Mouse (Mus musculus) midbrain, embryonic 11.5 days (tissue): ENCODE data around the gene Slc25a13. TPM values are rescaled to one million over a fixed set of nuclear protein-coding genes. Genes with fewer than 3 reads are reported as not detected.
A peak's percentile ranks its signal among the peaks of the same experiment; 100 is the strongest.
"Not testable (repeated sequence)": the region's sequence is repeated elsewhere in the genome, so short reads cannot be mapped to it uniquely, and the experiment has no call there.

Experiments used
- ATAC-seq: fragments of 200-750 bp; cut with Nextera tagmentation; 2 replicates; pipeline ENCODE4 v1.8.0; 2017; ENCODE audit warnings: moderate TSS enrichment, moderate library complexity; ENCODE audit not compliant: low FRiP score
- DNase-seq: peaks from one replicate; pipeline ENCODE4 v3.0.0; 2015; ENCODE audit warnings: low spot score; ENCODE audit errors: missing footprints
- H3K27ac ChIP-seq: fragments of 300-500 bp; sonication (generic); 2 replicates; pipeline ENCODE4 v1.5.1; 2014; ENCODE audit warnings: low read depth, low read length
- H3K27me3 ChIP-seq: fragments of 300-500 bp; sonication (generic); 2 replicates; pipeline ENCODE4 v1.6.1; 2014; ENCODE audit warnings: mild to moderate bottlenecking, low read length, moderate library complexity, mixed read lengths; ENCODE audit not compliant: control insufficient read depth, insufficient read depth
- H3K36me3 ChIP-seq: fragments of 300-500 bp; sonication (generic); 2 replicates; pipeline ENCODE4 v1.6.1; 2014; ENCODE audit warnings: mild to moderate bottlenecking, low read length, moderate library complexity, mixed read lengths; ENCODE audit not compliant: control insufficient read depth, insufficient read depth
- H3K4me1 ChIP-seq: fragments of 300-500 bp; sonication (generic); 2 replicates; pipeline ENCODE4 v1.6.1; 2014; ENCODE audit warnings: low read length; ENCODE audit not compliant: control insufficient read depth, insufficient read depth
- H3K4me2 ChIP-seq: fragments of 300-500 bp; sonication (generic); 2 replicates; pipeline ENCODE4 v1.6.1; 2014; ENCODE audit warnings: mild to moderate bottlenecking, moderate library complexity
- H3K4me3 ChIP-seq: fragments of 300-500 bp; sonication (generic); 2 replicates; pipeline ENCODE4 v1.5.1; 2014; ENCODE audit warnings: low read depth, low read length
- H3K9ac ChIP-seq: fragments of 300-500 bp; sonication (generic); 2 replicates; pipeline ENCODE4 v1.6.1; 2014; ENCODE audit warnings: low read length
- H3K9me3 ChIP-seq: fragments of 300-500 bp; sonication (generic); 2 replicates; pipeline ENCODE4 v1.6.1; 2016; ENCODE audit warnings: low read length; ENCODE audit not compliant: control insufficient read depth
- WGBS: fragments of 180-500 bp; shearing (Covaris S2); extraction: QIAGEN DNeasy Blood & Tissue Kit; methylation state at CpG from one replicate; pipeline ENCODE4 v1.1.7; 2014; 5-methylcytosine and 5-hydroxymethylcytosine counted together
- polyA plus RNA-seq: library from polyadenylated mRNA; unstranded; fragments of >200 nt; fragmentation: Nextera tagmentation; extraction: Ambion mirVana; gene quantifications from 2 replicates; pipeline ENCODE4 v1.2.1, GENCODE M21; 2014

The Slc25a13 gene
- polyA plus RNA-seq, 1 experiment from 2014 or later = 34.7 TPM

GRCm38 (mm10) chr6:6183601-6184000 lies 33.4 kb downstream of the Slc25a13 start:
- Histone ChIP-seq H3K27ac (no peak overlapping the region), H3K36me3 (no peaks in the 10 kb centered on the region), H3K9me3 (no peaks in the 10 kb centered on the region), H3K4me2 (no peak overlapping the region), H3K9ac (no peak overlapping the region), H3K4me3 (no peak overlapping the region), H3K27me3 (no peaks in the 10 kb centered on the region), H3K4me1 (no peaks in the 10 kb centered on the region)
- ATAC-seq (no peak), DNase-seq (no peak)
- WGBS = 65% methylated on average over 8 of the region's 8 CpGs

GRCm38 (mm10) chr6:6182191-6182590 lies 34.8 kb downstream of the Slc25a13 start:
- Histone ChIP-seq H3K9ac (no peak overlapping the region), H3K27ac (no peak overlapping the region), H3K4me3 (no peak overlapping the region), H3K4me2 (no peak overlapping the region), H3K36me3 (no peaks in the 10 kb centered on the region), H3K9me3 (no peaks in the 10 kb centered on the region), H3K27me3 (no peaks in the 10 kb centered on the region), H3K4me1 (no peaks in the 10 kb centered on the region)
- WGBS = 92% methylated on average over 7 of the region's 7 CpGs
- no peak for DNase-seq
- ATAC-seq = no peak

- not testable (repeated sequence) for ATAC-seq
These were observed 38.6 kb downstream of the Slc25a13 start for GRCm38 (mm10) chr6:6178341-6178740.

GRCm38 (mm10) chr6:6175350-6175971 lies 41.5 kb downstream of the Slc25a13 start:
- no peak for DNase-seq
- Histone ChIP-seq H3K4me2 (no peak overlapping the region), H3K4me1 (peaks cover 15% of the 10 kb centered on the region), H3K27me3 (no peaks in the 10 kb centered on the region), H3K27ac (no peak overlapping the region), H3K36me3 (no peaks in the 10 kb centered on the region), H3K4me3 (no peak overlapping the region), H3K9ac (no peak overlapping the region), H3K9me3 (no peaks in the 10 kb centered on the region)
- WGBS = 34% methylated on average over 5 of the region's 5 CpGs
- peak; percentile 69 for ATAC-seq

More at GRCm38 (mm10) chr6:6178341-6178740, 38.6 kb downstream of the Slc25a13 start:
- not testable (repeated sequence) for H3K4me2 ChIP-seq, H3K9me3 ChIP-seq, H3K27me3 ChIP-seq, DNase-seq, H3K4me1 ChIP-seq, H3K9ac ChIP-seq, H3K4me3 ChIP-seq, H3K27ac ChIP-seq, H3K36me3 ChIP-seq
- WGBS = 94% methylated on average over 15 of the region's 15 CpGs

- H3K4me1 ChIP-seq = peaks cover 16% of the 10 kb centered on the region
- peak; percentile 88 for DNase-seq
- H3K27me3 ChIP-seq = no peaks in the 10 kb centered on the region
- no peak overlapping the region for H3K4me2 ChIP-seq
- H3K36me3 ChIP-seq = no peaks in the 10 kb centered on the region
- no peaks in the 10 kb centered on the region for H3K9me3 ChIP-seq
- peak; percentile 63 for ATAC-seq
- H3K9ac ChIP-seq = no peak overlapping the region
- no peak overlapping the region for H3K27ac ChIP-seq
- no peak overlapping the region for H3K4me3 ChIP-seq
- 12% methylated on average over 9 of the region's 9 CpGs for WGBS
These were observed 42.9 kb downstream of the Slc25a13 start for GRCm38 (mm10) chr6:6173935-6174561.

- DNase-seq (no peak), ATAC-seq (0 out of 2 replicates have a peak, but pooled peaks have one; percentile 8)
- no peaks in the 10 kb centered on the region for H3K27me3 ChIP-seq
- no peaks in the 10 kb centered on the region for H3K9me3 ChIP-seq
- H3K4me3 ChIP-seq = no peak overlapping the region
- no peak overlapping the region for H3K9ac ChIP-seq
- 18% methylated on average over 15 of the region's 15 CpGs for WGBS
- peaks cover 22% of the 10 kb centered on the region for H3K4me1 ChIP-seq
- H3K27ac ChIP-seq = no peak overlapping the region
- no peaks in the 10 kb centered on the region for H3K36me3 ChIP-seq
- H3K4me2 ChIP-seq = no peak overlapping the region
These were observed 43.6 kb downstream of the Slc25a13 start for GRCm38 (mm10) chr6:6173166-6173934.

GRCm38 (mm10) chr6:6168566-6169134 lies 48.3 kb downstream of the Slc25a13 start:
- WGBS = 81% methylated on average over 11 of the region's 11 CpGs
- H3K27me3 ChIP-seq = no peaks in the 10 kb centered on the region
- no peaks in the 10 kb centered on the region for H3K9me3 ChIP-seq
- H3K4me2 ChIP-seq = no peak overlapping the region
- no peak for DNase-seq
- H3K27ac ChIP-seq = no peak overlapping the region
- no peaks in the 10 kb centered on the region for H3K36me3 ChIP-seq
- peak; percentile 43; the same call in 1 of the 2 replicates for ATAC-seq
- H3K4me3 ChIP-seq = no peak overlapping the region
- no peak overlapping the region for H3K9ac ChIP-seq
- H3K4me1 ChIP-seq = peaks cover 16% of the 10 kb centered on the region; the same call in 1 of the 2 replicates

GRCm38 (mm10) chr6:6167339-6168126 lies 49.4 kb downstream of the Slc25a13 start:
- H3K9ac ChIP-seq = no peak overlapping the region

More at GRCm38 (mm10) chr6:6167339-6168126, 49.4 kb downstream of the Slc25a13 start:
- H3K9me3 ChIP-seq = no peaks in the 10 kb centered on the region
- ATAC-seq (no peak), DNase-seq (no peak)
- WGBS = 89% methylated on average over 10 of the region's 10 CpGs
- H3K4me3 ChIP-seq = no peak overlapping the region
- peaks cover 14% of the 10 kb centered on the region for H3K4me1 ChIP-seq
- H3K36me3 ChIP-seq = no peaks in the 10 kb centered on the region
- H3K27me3 ChIP-seq = no peaks in the 10 kb centered on the region
- H3K4me2 ChIP-seq = no peak overlapping the region
- H3K27ac ChIP-seq = no peak overlapping the region
